Mouse (Mus musculus): ENCODE data around the gene Ppm1l. TPM values are rescaled to one million over a fixed set of nuclear protein-coding genes. Genes with fewer than 3 reads are reported as not detected.

Gene Ppm1l
- polyA plus RNA-seq, 1 experiment from 2014 or later, result 27.4 TPM

DNA sequence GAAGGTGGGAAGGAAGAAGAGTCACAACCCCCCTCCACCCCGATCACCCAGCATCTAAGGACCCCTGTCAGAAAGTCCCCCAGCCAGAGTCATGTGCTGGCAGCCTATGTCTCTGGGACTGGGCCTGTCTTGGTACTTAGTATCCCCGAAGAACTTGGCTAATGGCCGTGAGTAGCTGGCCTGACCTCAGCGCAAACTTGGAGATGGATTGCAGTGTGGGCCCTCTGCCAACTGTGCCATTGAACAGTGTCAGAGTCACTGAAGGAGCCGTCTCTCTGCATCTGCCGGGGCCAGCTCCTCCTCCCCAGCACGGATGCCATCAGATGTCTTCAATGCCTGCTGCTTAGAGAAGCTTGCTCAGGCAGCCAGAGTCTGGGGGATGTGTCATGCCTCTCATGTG, 26.4 kb upstream of the Ppm1l start:
- Histone ChIP-seq H3K27me3 (ENCODE audit: control insufficient read depth, insufficient read depth, low read length) (no peaks in the 10 kb centered on the region), H3K36me3 (replicated peaks; ENCODE audit: control insufficient read depth, insufficient read depth) (no peaks in the 10 kb centered on the region), H3K9me3 (ENCODE audit: control insufficient read depth, low read length) (no peaks in the 10 kb centered on the region), H3K9ac (no peak overlapping the region), H3K4me3 (replicated peaks; ENCODE audit: low read length) (no peak overlapping the region), H3K4me1 (replicated peaks; ENCODE audit: control insufficient read depth, insufficient read depth, low read length) (0 out of 2 replicates have a peak, but pooled peaks cover 8% of the 10 kb centered on the region), H3K27ac (0 out of 2 replicates have a peak overlapping the region, but pooled peaks have one; percentile 11), H3K4me2 (replicated peaks) (peak overlapping the region; percentile 36)
- ATAC-seq (ENCODE audit: low FRiP score), result peak; percentile 93
- DNase-seq (ENCODE audit: low spot score), result peak; percentile 72
- 41% methylated on average over 7 of the region's 7 CpGs for WGBS

DNA sequence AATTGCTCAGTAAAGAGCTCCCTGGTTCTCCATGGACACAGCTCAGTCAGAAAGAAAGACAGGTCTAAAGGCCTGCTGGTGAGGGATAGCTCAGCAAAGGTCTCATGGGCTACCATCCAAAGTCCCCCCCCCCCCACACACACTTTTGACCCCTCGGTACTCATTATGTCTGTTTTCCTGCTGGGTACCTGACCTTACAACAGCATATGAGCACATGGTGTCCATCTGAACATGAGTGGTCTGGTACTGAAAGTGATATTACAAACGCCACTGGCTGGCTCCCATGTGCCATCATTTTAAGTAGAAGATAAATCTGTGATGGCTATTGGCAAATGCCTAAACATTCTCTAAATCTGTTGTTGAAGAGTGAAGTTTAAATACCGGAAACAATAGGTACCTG, 25.8 kb upstream of the Ppm1l start:
- H3K9ac ChIP-seq, result no peak overlapping the region
- no peak overlapping the region; the same call in 1 of the 2 replicates for H3K27ac ChIP-seq
- ATAC-seq (ENCODE audit: low FRiP score), result no peak
- no peaks in the 10 kb centered on the region for H3K27me3 ChIP-seq (ENCODE audit: control insufficient read depth, insufficient read depth, low read length)
- no peak for DNase-seq (ENCODE audit: low spot score)
- H3K4me2 ChIP-seq (replicated peaks), result no peak overlapping the region
- H3K4me3 ChIP-seq (replicated peaks; ENCODE audit: low read length), result no peak overlapping the region
- no peaks in the 10 kb centered on the region for H3K36me3 ChIP-seq (replicated peaks; ENCODE audit: control insufficient read depth, insufficient read depth)
- H3K9me3 ChIP-seq (ENCODE audit: control insufficient read depth, low read length), result no peaks in the 10 kb centered on the region
- H3K4me1 ChIP-seq (replicated peaks; ENCODE audit: control insufficient read depth, insufficient read depth, low read length), result 0 out of 2 replicates have a peak, but pooled peaks cover 8% of the 10 kb centered on the region
- WGBS, result 84% methylated on average over 3 of the region's 3 CpGs

DNA sequence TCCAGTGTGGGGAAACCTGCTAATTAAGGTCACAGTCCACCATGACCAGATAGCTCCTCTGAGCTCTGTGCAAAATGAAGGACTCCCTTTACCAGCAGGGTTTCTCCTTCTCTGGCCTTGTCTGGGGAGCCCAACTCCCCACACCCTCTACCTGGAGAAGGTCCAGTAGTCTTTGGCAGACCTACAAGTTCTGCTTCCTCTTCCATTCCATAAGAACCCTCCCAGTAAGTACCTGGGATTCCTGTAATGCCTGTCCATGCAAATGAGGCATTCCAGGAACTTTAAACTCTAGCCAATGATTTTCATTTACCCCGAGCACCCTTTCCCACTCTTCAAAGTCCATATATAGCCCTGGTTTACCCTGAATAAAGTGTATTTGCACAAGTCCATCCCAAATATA, 24.0 kb upstream of the Ppm1l start:
- 87% methylated on average over 1 of the region's 1 CpGs for WGBS

GRCm38 (mm10) chr3:69296270-69296669, 20.4 kb upstream of the Ppm1l start:
- Histone ChIP-seq H3K4me1 (replicated peaks; ENCODE audit: control insufficient read depth, insufficient read depth, low read length) (no peaks in the 10 kb centered on the region), H3K4me2 (replicated peaks) (no peak overlapping the region), H3K36me3 (replicated peaks; ENCODE audit: control insufficient read depth, insufficient read depth) (no peaks in the 10 kb centered on the region), H3K4me3 (replicated peaks; ENCODE audit: low read length) (no peak overlapping the region), H3K27me3 (ENCODE audit: control insufficient read depth, insufficient read depth, low read length) (no peaks in the 10 kb centered on the region), H3K27ac (no peak overlapping the region), H3K9me3 (ENCODE audit: control insufficient read depth, low read length) (no peaks in the 10 kb centered on the region), H3K9ac (no peak overlapping the region)
- 82% methylated on average over 8 of the region's 8 CpGs for whole genome bisulfite sequencing
- ATAC-seq (ENCODE audit: low FRiP score) (no peak), DNase-seq (ENCODE audit: low spot score) (no peak)

More for the DNA sequence above, 24.0 kb upstream of the Ppm1l start:
- no peaks in the 10 kb centered on the region for H3K9me3 ChIP-seq (ENCODE audit: control insufficient read depth, low read length)
- ATAC-seq (ENCODE audit: low FRiP score), result no peak
- no peaks in the 10 kb centered on the region for H3K27me3 ChIP-seq (ENCODE audit: control insufficient read depth, insufficient read depth, low read length)
- H3K4me3 ChIP-seq (replicated peaks; ENCODE audit: low read length), result no peak overlapping the region
- H3K9ac ChIP-seq, result no peak overlapping the region
- no peak overlapping the region for H3K27ac ChIP-seq
- 0 out of 2 replicates have a peak, but pooled peaks cover 8% of the 10 kb centered on the region for H3K4me1 ChIP-seq (replicated peaks; ENCODE audit: control insufficient read depth, insufficient read depth, low read length)
- no peak overlapping the region for H3K4me2 ChIP-seq (replicated peaks)
- DNase-seq (ENCODE audit: low spot score), result no peak
- H3K36me3 ChIP-seq (replicated peaks; ENCODE audit: control insufficient read depth, insufficient read depth), result no peaks in the 10 kb centered on the region

DNA sequence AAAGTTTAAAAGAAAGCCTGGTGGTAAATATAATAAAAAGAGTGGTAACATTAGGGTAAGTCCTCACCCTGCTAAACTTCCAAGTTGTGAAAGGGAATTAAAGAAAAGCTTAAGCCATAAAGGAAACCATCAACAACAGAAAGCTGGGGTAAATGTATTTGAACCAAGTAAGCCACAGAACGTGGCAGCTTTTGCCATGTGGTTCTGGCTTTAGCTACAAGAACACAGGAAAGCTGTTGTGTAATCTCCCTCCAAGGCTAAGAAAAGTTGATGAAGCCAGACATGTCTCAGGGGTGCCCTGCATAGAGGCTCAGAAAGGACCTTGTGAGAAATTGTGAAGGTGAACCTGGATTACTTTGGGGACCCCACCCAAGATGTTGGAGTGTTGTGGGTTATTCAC, 16.5 kb upstream of the Ppm1l start:
- no peak overlapping the region for H3K4me3 ChIP-seq (replicated peaks; ENCODE audit: low read length)
- H3K4me2 ChIP-seq (replicated peaks), result no peak overlapping the region
- H3K4me1 ChIP-seq (replicated peaks; ENCODE audit: control insufficient read depth, insufficient read depth, low read length), result no peaks in the 10 kb centered on the region
- H3K36me3 ChIP-seq (replicated peaks; ENCODE audit: control insufficient read depth, insufficient read depth), result no peaks in the 10 kb centered on the region
- ATAC-seq (ENCODE audit: low FRiP score), result no peak
- H3K27ac ChIP-seq, result no peak overlapping the region
- 92% methylated on average over 1 of the region's 1 CpGs for WGBS
- DNase-seq (ENCODE audit: low spot score), result no peak
- H3K9ac ChIP-seq, result no peak overlapping the region
- H3K9me3 ChIP-seq (ENCODE audit: control insufficient read depth, low read length), result no peaks in the 10 kb centered on the region
- no peaks in the 10 kb centered on the region for H3K27me3 ChIP-seq (ENCODE audit: control insufficient read depth, insufficient read depth, low read length)

- Histone ChIP-seq H3K27ac (peak overlapping the region; percentile 95), H3K27me3 (ENCODE audit: control insufficient read depth, insufficient read depth, low read length) (no peaks in the 10 kb centered on the region), H3K36me3 (replicated peaks; ENCODE audit: control insufficient read depth, insufficient read depth) (no peaks in the 10 kb centered on the region), H3K9me3 (ENCODE audit: control insufficient read depth, low read length) (no peaks in the 10 kb centered on the region), H3K4me2 (replicated peaks) (peak overlapping the region; percentile 90), H3K4me3 (replicated peaks; ENCODE audit: low read length) (peak overlapping the region; percentile 73), H3K4me1 (replicated peaks; ENCODE audit: control insufficient read depth, insufficient read depth, low read length) (peaks cover 27% of the 10 kb centered on the region), H3K9ac (peak overlapping the region; percentile 78)
- peak; percentile 51 for ATAC-seq (ENCODE audit: low FRiP score)
- WGBS, result 2% methylated on average over 18 of the region's 18 CpGs
- DNase-seq (ENCODE audit: low spot score), result no peak
Measured at GRCm38 (mm10) chr3:69315810-69316390, 761 bp upstream of the Ppm1l start.

GRCm38 (mm10) chr3:69317251-69318125, 827 bp downstream of the Ppm1l start:
- peak overlapping the region; percentile 90 for H3K4me2 ChIP-seq (replicated peaks)
- no peaks in the 10 kb centered on the region for H3K27me3 ChIP-seq (ENCODE audit: control insufficient read depth, insufficient read depth, low read length)
- peak overlapping the region; percentile 73 for H3K4me3 ChIP-seq (replicated peaks; ENCODE audit: low read length)
- H3K9ac ChIP-seq, result peak overlapping the region; percentile 90
- no peaks in the 10 kb centered on the region for H3K9me3 ChIP-seq (ENCODE audit: control insufficient read depth, low read length)
- peak overlapping the region; percentile 95 for H3K27ac ChIP-seq
- peaks cover 34% of the 10 kb centered on the region for H3K4me1 ChIP-seq (replicated peaks; ENCODE audit: control insufficient read depth, insufficient read depth, low read length)
- DNase-seq (ENCODE audit: low spot score) (peak; percentile 45), ATAC-seq (ENCODE audit: low FRiP score) (peak; percentile 36)
- no peaks in the 10 kb centered on the region for H3K36me3 ChIP-seq (replicated peaks; ENCODE audit: control insufficient read depth, insufficient read depth)
- WGBS, result under 1% methylated on average over 62 of the region's 73 CpGs

GRCm38 (mm10) chr3:69318131-69318951, 1.7 kb downstream of the Ppm1l start:
- peak; percentile 36 for DNase-seq (ENCODE audit: low spot score)
- WGBS, result 3% methylated on average over 25 of the region's 25 CpGs
- no peak for ATAC-seq (ENCODE audit: low FRiP score)
- Histone ChIP-seq H3K4me2 (replicated peaks) (peak overlapping the region; percentile 90), H3K9me3 (ENCODE audit: control insufficient read depth, low read length) (no peaks in the 10 kb centered on the region), H3K27ac (no peak overlapping the region), H3K27me3 (ENCODE audit: control insufficient read depth, insufficient read depth, low read length) (no peaks in the 10 kb centered on the region), H3K36me3 (replicated peaks; ENCODE audit: control insufficient read depth, insufficient read depth) (no peaks in the 10 kb centered on the region), H3K4me1 (replicated peaks; ENCODE audit: control insufficient read depth, insufficient read depth, low read length) (peaks cover 34% of the 10 kb centered on the region), H3K9ac (peak overlapping the region; percentile 90), H3K4me3 (replicated peaks; ENCODE audit: low read length) (peak overlapping the region; percentile 73)
